Mouse (Mus musculus): ENCODE measurements at regions not wholly inside any gene's neighbourhood (a gene's known extent, or its start where the extent isn't known, plus 50 kb on each side); places are given as distances from the start of the nearest gene placed in this dataset.

GRCm38 (mm10) chr1:184461411-184461810 lies 271.0 kb downstream of the Hlx start:
- no peak for TF ChIP-seq CTCF (IDR thresholded peaks at IDR 0.05; ENCODE audit: control insufficient read depth, insufficient read depth, low read length)
- no peak for TF ChIP-seq POLR2A (IDR thresholded peaks at IDR 0.05; ENCODE audit: borderline replicate concordance, control insufficient read depth, low read depth, low read length)

All from bone marrow, adult 2 months (tissue).